Mouse (Mus musculus) lung, embryonic 15.5 days (tissue): Measurements from ENCODE around the gene Capn7. TPM values are rescaled to one million over a fixed set of nuclear protein-coding genes. Genes with fewer than 3 reads are reported as not detected.

ENCODE experiments used
- ATAC-seq: fragments of 200-750 bp; cut with Nextera tagmentation; 2 replicates; pipeline ENCODE4 v1.8.0; 2017; ENCODE audit warnings: moderate number of reproducible peaks, borderline replicate concordance; ENCODE audit not compliant: low FRiP score, low TSS enrichment; ENCODE audit errors: extremely low read depth
- H3K27ac ChIP-seq: fragments of 300-500 bp; sonication (generic); 2 replicates; pipeline ENCODE4 v1.5.1; 2015; ENCODE audit warnings: moderate library complexity, mild to moderate bottlenecking, inconsistent platforms
- H3K27me3 ChIP-seq: fragments of 300-500 bp; sonication (generic); 2 replicates; pipeline ENCODE4 v1.6.1; 2015; ENCODE audit warnings: inconsistent platforms
- H3K36me3 ChIP-seq: fragments of 300-500 bp; sonication (generic); 2 replicates; pipeline ENCODE4 v1.6.1; 2015; ENCODE audit warnings: inconsistent platforms
- H3K4me1 ChIP-seq: fragments of 300-500 bp; sonication (generic); 2 replicates; pipeline ENCODE4 v1.6.1; 2015; ENCODE audit warnings: inconsistent platforms
- H3K4me2 ChIP-seq: fragments of 300-500 bp; sonication (generic); 2 replicates; pipeline ENCODE4 v1.6.1; 2015; ENCODE audit warnings: inconsistent platforms, mild to moderate bottlenecking, moderate library complexity
- H3K4me3 ChIP-seq: fragments of 300-500 bp; sonication (generic); 2 replicates; pipeline ENCODE4 v1.5.1; 2015; ENCODE audit warnings: mild to moderate bottlenecking, inconsistent platforms
- H3K9ac ChIP-seq: fragments of 300-500 bp; sonication (generic); 2 replicates; pipeline ENCODE4 v1.6.1; 2015; ENCODE audit warnings: inconsistent platforms
- H3K9me3 ChIP-seq: fragments of 300-500 bp; sonication (generic); 2 replicates; pipeline ENCODE4 v1.6.1; 2016; ENCODE audit warnings: inconsistent platforms
- WGBS: fragments of 180-500 bp; shearing (Covaris S2); methylation state at CpG from one replicate; pipeline ENCODE4 v1.1.7; 2015; 5-methylcytosine and 5-hydroxymethylcytosine counted together
- polyA plus RNA-seq: library from polyadenylated mRNA; unstranded; fragments of >200 nt; fragmentation: Nextera tagmentation; extraction: Ambion mirVana; gene quantifications from 2 replicates; pipeline ENCODE4 v1.2.1, GENCODE M21; 2015

Gene Capn7
- polyA plus RNA-seq, 1 experiment from 2014 or later, result 37.2 TPM

GRCm38 (mm10) chr14:31408666-31409065, 72.2 kb downstream of the Capn7 start:
- Histone ChIP-seq H3K36me3 (no peaks in the 10 kb centered on the region), H3K9ac (no peak overlapping the region), H3K4me3 (no peak overlapping the region), H3K9me3 (no peaks in the 10 kb centered on the region), H3K27ac (no peak overlapping the region), H3K4me1 (peaks cover 34% of the 10 kb centered on the region), H3K4me2 (no peak overlapping the region), H3K27me3 (peaks cover 75% of the 10 kb centered on the region)
- 57% methylated on average over 8 of the region's 8 CpGs for WGBS
- ATAC-seq, result no peak

- Histone ChIP-seq H3K4me2 (no peak overlapping the region), H3K9ac (no peak overlapping the region), H3K4me1 (peaks cover 43% of the 10 kb centered on the region), H3K27ac (0 out of 2 replicates have a peak overlapping the region, but pooled peaks have one; percentile 11), H3K9me3 (no peaks in the 10 kb centered on the region), H3K4me3 (no peak overlapping the region), H3K36me3 (no peaks in the 10 kb centered on the region), H3K27me3 (peaks cover 91% of the 10 kb centered on the region)
- no peak for ATAC-seq
- 76% methylated on average over 9 of the region's 9 CpGs for WGBS
Measured at GRCm38 (mm10) chr14:31410123-31410724, 73.8 kb downstream of the Capn7 start.

GRCm38 (mm10) chr14:31410737-31411136, 74.3 kb downstream of the Capn7 start:
- H3K27me3 ChIP-seq, result peaks cover 96% of the 10 kb centered on the region
- no peak overlapping the region for H3K4me2 ChIP-seq
- H3K4me3 ChIP-seq, result no peak overlapping the region
- H3K9me3 ChIP-seq, result no peaks in the 10 kb centered on the region
- no peaks in the 10 kb centered on the region for H3K36me3 ChIP-seq
- 0 out of 2 replicates have a peak overlapping the region, but pooled peaks have one; percentile 11 for H3K27ac ChIP-seq
- ATAC-seq, result no peak
- WGBS, result 62% methylated on average over 4 of the region's 4 CpGs
- no peak overlapping the region for H3K9ac ChIP-seq
- H3K4me1 ChIP-seq, result peaks cover 48% of the 10 kb centered on the region

GRCm38 (mm10) chr14:31412651-31413056, 76.2 kb downstream of the Capn7 start:
- H3K4me1 ChIP-seq, result peaks cover 49% of the 10 kb centered on the region
- no peak overlapping the region for H3K9ac ChIP-seq
- ATAC-seq, result no peak
- no peak overlapping the region for H3K4me3 ChIP-seq
- H3K27me3 ChIP-seq, result peaks cover 84% of the 10 kb centered on the region
- H3K4me2 ChIP-seq, result no peak overlapping the region
- H3K27ac ChIP-seq, result no peak overlapping the region
- no peaks in the 10 kb centered on the region for H3K9me3 ChIP-seq
- WGBS, result 65% methylated on average over 10 of the region's 10 CpGs
- H3K36me3 ChIP-seq, result no peaks in the 10 kb centered on the region

GRCm38 (mm10) chr14:31413475-31414086, 77.1 kb downstream of the Capn7 start:
- Histone ChIP-seq H3K4me2 (no peak overlapping the region), H3K9me3 (no peaks in the 10 kb centered on the region), H3K27ac (no peak overlapping the region), H3K36me3 (no peaks in the 10 kb centered on the region), H3K9ac (no peak overlapping the region), H3K27me3 (peaks cover 85% of the 10 kb centered on the region), H3K4me1 (peaks cover 42% of the 10 kb centered on the region), H3K4me3 (no peak overlapping the region)
- ATAC-seq, result no peak
- 54% methylated on average over 6 of the region's 6 CpGs for WGBS

- no peak overlapping the region for H3K4me3 ChIP-seq
- ATAC-seq, result no peak
- H3K27me3 ChIP-seq, result peaks cover 85% of the 10 kb centered on the region
- no peaks in the 10 kb centered on the region for H3K36me3 ChIP-seq
- H3K4me1 ChIP-seq, result peaks cover 39% of the 10 kb centered on the region
- no peak overlapping the region for H3K4me2 ChIP-seq
- H3K9ac ChIP-seq, result no peak overlapping the region
- H3K9me3 ChIP-seq, result no peaks in the 10 kb centered on the region
- H3K27ac ChIP-seq, result no peak overlapping the region
- WGBS, result 58% methylated on average over 10 of the region's 10 CpGs
Measured at GRCm38 (mm10) chr14:31414235-31414966, 78.0 kb downstream of the Capn7 start.

- no peaks in the 10 kb centered on the region for H3K36me3 ChIP-seq
- H3K4me2 ChIP-seq, result no peak overlapping the region
- H3K27me3 ChIP-seq, result peaks cover 84% of the 10 kb centered on the region
- no peak overlapping the region for H3K4me3 ChIP-seq
- H3K9ac ChIP-seq, result no peak overlapping the region
- ATAC-seq, result no peak
- peaks cover 39% of the 10 kb centered on the region for H3K4me1 ChIP-seq
- WGBS, result 31% methylated on average over 7 of the region's 7 CpGs
- no peaks in the 10 kb centered on the region for H3K9me3 ChIP-seq
- no peak overlapping the region for H3K27ac ChIP-seq
Measured at GRCm38 (mm10) chr14:31414967-31415376, 78.5 kb downstream of the Capn7 start.

GRCm38 (mm10) chr14:31416411-31416810, 80.0 kb downstream of the Capn7 start:
- peaks cover 38% of the 10 kb centered on the region for H3K4me1 ChIP-seq
- H3K4me3 ChIP-seq, result no peak overlapping the region
- no peaks in the 10 kb centered on the region for H3K36me3 ChIP-seq
- no peak overlapping the region for H3K27ac ChIP-seq
- no peak overlapping the region for H3K4me2 ChIP-seq
- H3K9ac ChIP-seq, result no peak overlapping the region
- H3K9me3 ChIP-seq, result no peaks in the 10 kb centered on the region
- peaks cover 83% of the 10 kb centered on the region for H3K27me3 ChIP-seq
- ATAC-seq, result no peak
- WGBS, result 76% methylated on average over 3 of the region's 3 CpGs

- no peak overlapping the region for H3K27ac ChIP-seq
- no peaks in the 10 kb centered on the region for H3K36me3 ChIP-seq
- peak; percentile 65 for ATAC-seq
- 51% methylated on average over 16 of the region's 16 CpGs for WGBS
- no peaks in the 10 kb centered on the region for H3K9me3 ChIP-seq
- no peak overlapping the region for H3K9ac ChIP-seq
- peaks cover 38% of the 10 kb centered on the region for H3K4me1 ChIP-seq
- H3K4me3 ChIP-seq, result no peak overlapping the region
- H3K27me3 ChIP-seq, result peaks cover 78% of the 10 kb centered on the region
- H3K4me2 ChIP-seq, result no peak overlapping the region
Measured at GRCm38 (mm10) chr14:31416835-31417549, 80.6 kb downstream of the Capn7 start.

- H3K4me2 ChIP-seq, result no peak overlapping the region
- ATAC-seq, result no peak
- H3K36me3 ChIP-seq, result no peaks in the 10 kb centered on the region
- H3K9ac ChIP-seq, result no peak overlapping the region
- no peaks in the 10 kb centered on the region for H3K9me3 ChIP-seq
- H3K27me3 ChIP-seq, result peaks cover 63% of the 10 kb centered on the region
- H3K27ac ChIP-seq, result no peak overlapping the region
- 34% methylated on average over 4 of the region's 4 CpGs for WGBS
- H3K4me3 ChIP-seq, result no peak overlapping the region
- peaks cover 48% of the 10 kb centered on the region for H3K4me1 ChIP-seq
Measured at GRCm38 (mm10) chr14:31419279-31419678, 82.8 kb downstream of the Capn7 start.

- no peak overlapping the region for H3K9ac ChIP-seq
- peaks cover 58% of the 10 kb centered on the region for H3K27me3 ChIP-seq
- no peak for ATAC-seq
- no peak overlapping the region for H3K4me3 ChIP-seq
- WGBS, result 90% methylated on average over 8 of the region's 8 CpGs
- H3K9me3 ChIP-seq, result no peaks in the 10 kb centered on the region
- no peaks in the 10 kb centered on the region for H3K36me3 ChIP-seq
- H3K4me2 ChIP-seq, result no peak overlapping the region
- peaks cover 39% of the 10 kb centered on the region for H3K4me1 ChIP-seq
- H3K27ac ChIP-seq, result no peak overlapping the region
Measured at GRCm38 (mm10) chr14:31420135-31420534, 83.7 kb downstream of the Capn7 start.
